Mouse (Mus musculus): Measurements from ENCODE around the gene Glra2. TPM values are rescaled to one million over a fixed set of nuclear protein-coding genes. Genes with fewer than 3 reads are reported as not detected.
A peak's percentile ranks its signal among the peaks of the same experiment; 100 is the strongest.
"Not testable (repeated sequence)": the region's sequence is repeated elsewhere in the genome, so short reads cannot be mapped to it uniquely, and the experiment has no call there.

The Glra2 gene
- total RNA-seq (2014; fragmentation: Nextera tagmentation) (not detected in 2 replicates), total RNA-seq (2017) (not detected in 2 replicates)

DNA sequence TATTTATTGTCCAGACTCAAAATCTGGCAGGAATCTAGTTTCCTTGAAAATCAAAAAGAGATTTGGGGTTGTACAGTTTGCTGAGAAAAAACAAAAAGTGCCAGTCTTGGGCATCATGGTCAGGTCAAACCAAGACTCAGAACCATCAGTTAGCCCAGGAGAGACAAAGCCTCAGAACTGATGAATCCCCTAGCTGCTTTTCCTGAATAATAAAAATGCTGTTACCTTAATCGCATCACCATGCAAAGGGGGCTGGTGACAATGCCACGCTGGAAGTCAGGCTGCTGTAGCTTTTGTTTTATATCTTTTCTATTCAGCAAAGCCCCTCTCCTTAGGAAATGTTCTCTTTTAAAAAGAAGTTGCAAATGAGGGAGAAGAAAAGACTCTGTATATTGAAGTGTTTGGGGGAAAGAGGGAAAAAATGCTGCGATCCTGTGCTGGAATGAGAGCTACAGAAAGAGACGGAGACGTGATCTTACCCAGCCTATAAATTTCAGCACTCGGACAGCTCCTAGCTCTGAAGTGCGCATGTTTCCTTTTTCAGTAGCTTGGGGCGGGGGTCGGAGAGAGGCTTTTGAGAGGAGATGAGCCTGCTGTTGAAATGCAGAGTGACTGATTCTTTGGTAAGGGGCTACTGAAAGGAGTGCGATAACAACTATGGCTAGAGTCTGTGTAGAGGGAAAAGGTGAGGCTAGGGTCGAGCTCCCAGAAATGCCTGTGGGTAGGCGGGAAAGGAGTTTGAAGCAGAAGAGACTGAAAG, at the start of gene Glra2:
TSS of gene Glra2 (minus strand) at position 455 of the 760 bp plus-strand sequence.
- ATAC-seq (replicated peaks; ENCODE audit: poor library complexity, severe bottlenecking), result no peak

DNA sequence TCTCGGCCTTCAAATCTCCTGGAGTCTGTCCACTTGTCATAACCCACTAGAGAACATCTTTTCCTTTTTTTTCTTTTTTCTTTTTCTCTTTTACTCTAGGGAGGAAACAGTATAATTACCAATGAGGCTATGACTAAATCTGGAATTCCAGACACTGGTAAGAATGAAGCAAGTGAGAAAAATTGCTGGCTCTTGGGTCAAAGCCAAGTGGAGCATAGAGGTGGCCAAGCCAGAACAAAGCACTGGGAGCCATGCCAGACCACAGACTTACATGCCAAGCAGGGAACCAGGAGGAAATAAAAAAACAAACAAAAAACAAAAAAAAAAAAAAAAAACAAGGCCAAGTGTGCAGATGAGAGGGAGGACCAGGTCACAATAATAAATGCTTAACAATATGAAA, 35.6 kb upstream of the Glra2 start:
- ATAC-seq (replicated peaks; ENCODE audit: poor library complexity, severe bottlenecking), result no peak

DNA sequence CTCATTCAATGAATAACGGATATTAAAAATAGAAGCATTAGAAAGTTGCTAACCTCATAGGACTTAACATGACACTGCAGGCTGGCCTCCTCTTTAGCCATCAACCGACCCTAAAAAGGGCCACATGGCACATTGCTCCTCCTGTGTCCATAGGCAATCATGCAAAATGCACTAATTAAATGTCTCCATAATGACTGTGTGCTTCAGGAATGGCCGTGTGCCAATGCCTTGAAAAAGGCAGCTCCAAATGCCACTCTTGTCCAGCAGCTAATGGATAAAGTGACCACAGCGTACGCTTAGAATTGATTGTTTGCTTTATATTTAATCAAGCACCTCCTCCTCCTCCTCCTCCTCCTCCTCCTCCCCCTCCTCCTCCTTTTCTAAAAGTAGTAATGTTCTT, 17.4 kb upstream of the Glra2 start:
- no peak for ATAC-seq (replicated peaks; ENCODE audit: poor library complexity, severe bottlenecking)

DNA sequence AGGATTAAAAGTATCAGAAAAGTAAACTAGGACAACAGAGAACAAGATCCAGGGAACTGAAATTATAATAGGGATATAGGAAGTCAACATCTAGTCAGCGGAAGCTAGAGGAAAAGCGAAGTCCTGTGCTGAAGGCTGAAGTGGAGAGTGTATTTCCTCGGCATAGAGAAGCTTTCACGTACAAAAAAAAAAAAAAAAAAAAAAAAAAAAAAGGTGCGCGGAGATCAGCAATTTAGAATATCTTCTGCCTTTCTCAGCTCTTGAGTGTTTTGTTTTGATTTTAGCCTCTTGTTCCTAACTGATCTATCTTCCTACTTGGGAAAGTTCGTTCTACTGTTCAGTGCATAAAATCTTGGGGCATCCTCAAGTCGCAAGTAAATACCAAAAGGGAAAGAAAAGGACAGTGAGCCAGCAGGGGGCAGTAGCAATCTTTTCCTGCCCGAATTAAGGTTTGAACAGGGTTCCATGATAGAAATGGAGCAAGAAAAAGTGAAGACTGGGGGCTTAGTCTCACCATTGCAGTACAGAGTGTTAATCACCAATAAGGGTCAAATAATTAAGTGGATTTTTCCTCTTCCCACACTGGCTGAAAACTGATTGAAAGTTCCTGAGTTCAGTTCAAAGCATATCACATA, 623 bp upstream of the Glra2 start:
- ATAC-seq (replicated peaks; ENCODE audit: poor library complexity, severe bottlenecking), result no peak

DNA sequence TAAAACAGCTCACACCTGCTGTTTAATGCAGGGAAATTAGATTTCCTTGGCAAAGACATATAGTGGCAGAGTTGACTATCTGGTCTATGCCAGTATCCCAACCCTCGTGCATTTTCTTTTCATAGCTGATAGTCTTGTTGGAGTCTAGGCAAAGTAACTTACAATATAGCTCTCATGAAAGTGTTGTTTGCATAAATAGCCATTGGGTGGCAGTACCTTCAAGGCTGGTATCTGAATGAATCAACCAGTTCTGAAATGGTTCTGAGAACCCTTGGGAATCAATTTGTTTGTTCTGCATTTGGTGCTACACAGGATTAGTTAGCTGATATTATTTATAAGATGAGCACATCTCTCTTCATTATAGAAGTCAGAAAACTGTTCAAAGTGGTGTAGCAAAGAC, 133.6 kb downstream of the Glra2 start:
- no peak for ATAC-seq (replicated peaks; ENCODE audit: poor library complexity, severe bottlenecking)

DNA sequence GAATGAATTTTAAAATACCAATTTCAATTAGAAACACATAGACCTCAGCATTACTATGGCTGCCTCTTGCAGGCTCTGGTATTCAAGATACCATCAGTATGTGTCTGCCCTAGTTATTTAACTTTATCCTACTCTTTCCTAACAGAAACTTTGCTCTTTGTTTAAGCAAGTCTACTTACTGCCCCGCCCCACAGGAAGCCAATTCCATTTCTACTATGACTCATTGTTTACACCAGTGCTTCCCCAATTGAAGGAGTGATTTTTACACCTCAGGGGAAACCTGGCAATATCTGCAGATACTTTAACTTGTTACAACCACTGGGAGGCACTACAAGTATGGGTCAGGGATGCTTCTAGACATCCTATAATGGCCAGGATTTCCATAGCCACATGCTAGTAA, 136.0 kb downstream of the Glra2 start:
- no peak for ATAC-seq (replicated peaks; ENCODE audit: poor library complexity, severe bottlenecking)

DNA sequence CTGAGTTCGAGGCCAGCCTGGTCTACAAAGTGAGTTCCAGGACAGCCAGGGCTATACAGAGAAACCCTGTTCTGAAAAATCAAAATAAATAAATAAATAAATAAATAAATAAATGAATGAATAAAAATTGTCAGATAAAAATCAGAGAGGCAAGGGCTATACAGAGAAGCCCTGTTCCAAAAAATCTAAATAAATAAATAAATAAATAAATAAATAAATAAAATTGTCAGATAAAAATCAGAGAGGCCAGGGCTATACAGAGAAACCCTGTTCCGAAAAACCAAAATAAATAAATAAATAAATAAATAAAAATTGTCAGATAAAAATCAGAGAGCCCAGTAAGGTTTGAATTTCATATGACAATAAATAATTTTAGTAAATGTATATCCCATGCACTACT, 144.2 kb downstream of the Glra2 start:
- not testable (repeated sequence) for ATAC-seq (replicated peaks; ENCODE audit: poor library complexity, severe bottlenecking)

DNA sequence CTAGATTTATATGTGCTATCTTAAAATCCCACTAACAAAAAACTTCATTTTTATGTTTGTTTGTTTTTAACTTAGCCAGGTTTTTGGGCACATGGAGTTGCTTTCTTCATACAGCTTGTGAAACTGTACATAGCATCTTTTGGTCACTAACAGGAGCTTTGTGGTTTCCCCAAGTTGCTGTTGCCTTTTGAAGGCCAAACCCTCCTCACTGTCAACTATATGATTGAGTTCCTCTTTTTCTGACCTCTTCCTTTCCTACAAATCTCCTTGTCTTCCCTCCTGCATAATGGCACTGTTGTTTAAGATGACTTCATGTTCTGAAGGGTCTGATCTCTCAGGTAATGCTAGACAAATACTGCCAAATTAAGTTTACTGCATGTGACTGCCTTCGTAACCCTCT, 170.6 kb downstream of the Glra2 start:
- peak; percentile 92 for ATAC-seq (replicated peaks; ENCODE audit: poor library complexity, severe bottlenecking)

DNA sequence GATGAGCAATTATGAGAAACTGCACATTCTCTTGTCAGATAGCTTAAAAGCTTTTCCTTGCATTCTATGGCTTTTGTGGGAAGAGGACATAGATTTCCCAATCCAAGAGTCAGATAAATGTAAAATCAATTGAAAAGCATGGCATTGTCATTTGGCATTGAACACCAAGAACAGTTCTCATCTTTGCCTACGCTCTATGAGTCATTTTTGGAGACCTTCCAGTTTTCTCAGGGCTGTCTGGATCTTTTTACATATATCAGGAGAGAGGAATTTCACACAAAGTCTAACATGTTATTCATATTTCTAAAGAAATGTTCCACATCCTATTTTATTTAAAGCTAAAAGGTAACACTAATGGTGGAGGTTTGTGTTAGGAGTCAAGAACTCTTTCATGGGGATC, 223.0 kb downstream of the Glra2 start:
- ATAC-seq (replicated peaks; ENCODE audit: poor library complexity, severe bottlenecking), result no peak
